Mouse (Mus musculus): Measurements from ENCODE around the gene Lrit2. TPM values are rescaled to one million over a fixed set of nuclear protein-coding genes. Genes with fewer than 3 reads are reported as not detected.

Gene Lrit2
- polyA plus RNA-seq, 1 experiment from 2014 or later = not detected

DNA sequence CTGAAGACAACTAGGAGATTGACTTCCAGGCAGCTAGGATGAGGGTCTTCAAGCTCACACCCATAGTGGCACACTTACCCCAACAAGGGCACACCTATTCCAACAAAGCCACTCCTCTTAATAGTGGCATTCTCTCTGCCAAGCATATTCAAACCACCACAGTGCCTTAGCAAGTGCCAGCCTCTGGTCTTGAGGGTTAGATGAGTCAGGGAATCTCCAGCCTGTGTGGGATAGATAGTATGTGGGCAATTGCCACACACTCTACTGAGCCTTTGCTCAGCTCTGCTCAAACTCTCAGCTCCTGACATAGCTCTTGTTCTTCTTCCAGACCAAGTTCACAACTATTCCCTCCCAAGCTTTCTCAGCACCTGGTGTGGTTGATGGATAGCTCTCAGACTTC lies 43.6 kb downstream of the Lrit2 start:
- H3K9me3 ChIP-seq (replicated peaks) = no peaks in the 10 kb centered on the region
- no peak overlapping the region for H3K4me3 ChIP-seq (replicated peaks)
- H3K27ac ChIP-seq (replicated peaks) = no peak overlapping the region
- no peaks in the 10 kb centered on the region for H3K27me3 ChIP-seq
- H3K36me3 ChIP-seq = no peaks in the 10 kb centered on the region
- no peak overlapping the region for H3K4me2 ChIP-seq (replicated peaks)
- ATAC-seq (ENCODE audit: insufficient number of reproducible peaks, low FRiP score, low TSS enrichment, low read depth) = no peak
- H3K9ac ChIP-seq = no peak overlapping the region
- H3K4me1 ChIP-seq = no peaks in the 10 kb centered on the region

GRCm38 (mm10) chr14:37112931-37113330 lies 45.2 kb downstream of the Lrit2 start:
- WGBS = 85% methylated on average over 7 of the region's 7 CpGs
- H3K27ac ChIP-seq (replicated peaks) = no peak overlapping the region
- no peaks in the 10 kb centered on the region for H3K36me3 ChIP-seq
- no peak overlapping the region for H3K4me2 ChIP-seq (replicated peaks)
- H3K9ac ChIP-seq = no peak overlapping the region
- no peak for ATAC-seq (ENCODE audit: insufficient number of reproducible peaks, low FRiP score, low TSS enrichment, low read depth)
- no peak overlapping the region for H3K4me3 ChIP-seq (replicated peaks)
- H3K27me3 ChIP-seq = no peaks in the 10 kb centered on the region
- H3K9me3 ChIP-seq (replicated peaks) = no peaks in the 10 kb centered on the region
- no peaks in the 10 kb centered on the region for H3K4me1 ChIP-seq

DNA sequence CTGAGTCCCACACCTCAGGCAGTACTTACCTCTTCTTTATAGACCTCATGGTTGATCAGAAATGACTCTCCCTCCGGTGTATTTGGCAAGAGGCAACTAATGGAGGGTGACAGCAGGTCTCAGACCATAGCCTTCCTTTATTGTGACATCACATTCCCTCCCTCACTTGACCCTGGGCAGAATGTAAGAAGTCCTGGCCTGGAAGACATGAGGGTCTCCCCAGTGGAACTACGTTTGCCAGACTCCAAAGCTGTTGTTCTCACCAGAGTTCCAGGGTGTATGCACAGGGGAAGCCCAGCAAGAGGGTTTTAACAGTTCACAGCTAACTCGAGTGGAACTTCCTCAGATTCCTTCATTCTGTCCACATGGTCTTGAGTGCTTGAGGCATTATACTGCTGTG lies 46.2 kb downstream of the Lrit2 start, which contains the start of gene 2610528A11Rik:
TSS of gene 2610528A11Rik (minus strand) at position 101 of the 400 bp plus-strand sequence.
- ATAC-seq (ENCODE audit: insufficient number of reproducible peaks, low FRiP score, low TSS enrichment, low read depth) = no peak
- no peak within 1 kb of the TSS for H3K27ac ChIP-seq (replicated peaks)
- H3K9me3 ChIP-seq (replicated peaks) = no peaks in the 10 kb centered on the region
- no peaks in the 10 kb centered on the region for H3K27me3 ChIP-seq
- H3K4me2 ChIP-seq (replicated peaks) = no peak within 1 kb of the TSS
- H3K4me3 ChIP-seq (replicated peaks) = no peak within 1 kb of the TSS
- H3K9ac ChIP-seq = no peak within 1 kb of the TSS
- H3K36me3 ChIP-seq = 0 out of 2 replicates have a peak, but pooled peaks cover 8% of the 10 kb centered on the region
- 49% methylated on average over 3 of the region's 3 CpGs for WGBS
- no peaks in the 10 kb centered on the region for H3K4me1 ChIP-seq

- 93% methylated on average over 4 of the region's 4 CpGs for whole genome bisulfite sequencing
- H3K36me3 ChIP-seq = peaks cover 32% of the 10 kb centered on the region
- no peak overlapping the region for H3K4me2 ChIP-seq (replicated peaks)
- no peaks in the 10 kb centered on the region for H3K9me3 ChIP-seq (replicated peaks)
- H3K4me3 ChIP-seq (replicated peaks) = no peak overlapping the region
- ATAC-seq (ENCODE audit: insufficient number of reproducible peaks, low FRiP score, low TSS enrichment, low read depth) = no peak
- H3K27me3 ChIP-seq = no peaks in the 10 kb centered on the region
- no peaks in the 10 kb centered on the region for H3K4me1 ChIP-seq
- H3K9ac ChIP-seq = no peak overlapping the region
- no peak overlapping the region for H3K27ac ChIP-seq (replicated peaks)
Observed at GRCm38 (mm10) chr14:37119233-37119632, 51.5 kb downstream of the Lrit2 start.

Other genes starting within 250 kb of the Lrit2 start
- gene Ccser2, start 99.2 kb upstream of the Lrit2 start, polyA plus RNA-seq (2015; fragmentation: Nextera tagmentation; extraction: Ambion mirVana) = 45.1 and 51.3 TPM in 2 replicates
- 0.56 and 0.74 TPM in 2 replicates for gene Rgr, start 19.0 kb upstream of the Lrit2 start, polyA plus RNA-seq (2015; fragmentation: Nextera tagmentation; extraction: Ambion mirVana)
- gene Lrit1, start 13.1 kb upstream of the Lrit2 start, polyA plus RNA-seq (2015; fragmentation: Nextera tagmentation; extraction: Ambion mirVana) = not detected in 2 replicates
- 2.7 and 3.0 TPM in 2 replicates for gene Cdhr1, start 30.4 kb downstream of the Lrit2 start, polyA plus RNA-seq (2015; fragmentation: Nextera tagmentation; extraction: Ambion mirVana)
- gene 2610528A11Rik, start 46.1 kb downstream of the Lrit2 start, polyA plus RNA-seq (2015; fragmentation: Nextera tagmentation; extraction: Ambion mirVana) = 28.4 and 28.6 TPM in 2 replicates
- 188 and 194 TPM in 2 replicates for gene Ghitm, start 67.3 kb downstream of the Lrit2 start, polyA plus RNA-seq (2015; fragmentation: Nextera tagmentation; extraction: Ambion mirVana)

Measured in embryonic facial prominence, embryonic 15.5 days (tissue).